Mouse (Mus musculus): ENCODE data around the gene Rdh8. TPM values are rescaled to one million over a fixed set of nuclear protein-coding genes. Genes with fewer than 3 reads are reported as not detected.

Rdh8 gene
- total RNA-seq (2014; rRNA removed; ENCODE audit: low replicate concordance) (not detected in 2 replicates), polyA plus RNA-seq (2015; fragmentation: Nextera tagmentation; extraction: Ambion mirVana) (not detected in 2 replicates)

GRCm38 (mm10) chr9:20818236-20818635 is at the start of gene Rdh8:
Gene Rdh8, plus strand, starts transcription at chr9:20818503.
- H3K36me3 ChIP-seq (replicated peaks; ENCODE audit: control insufficient read depth, insufficient read depth, low read length) = no peaks in the 10 kb centered on the region
- no peak within 1 kb of the TSS for H3K4me3 ChIP-seq (ENCODE audit: low read depth, low read length)
- no peaks in the 10 kb centered on the region for H3K9me3 ChIP-seq (replicated peaks; ENCODE audit: control insufficient read depth, low read length)
- no peak for ATAC-seq (ENCODE audit: insufficient read depth, low read depth)
- TF ChIP-seq EP300 (IDR thresholded peaks at IDR 0.05; ENCODE audit: low read depth) (no peak), CTCF (IDR thresholded peaks at IDR 0.05; ENCODE audit: low read depth) (no peak)
- WGBS = 75% methylated on average over 6 of the region's 6 CpGs
- H3K4me2 ChIP-seq (ENCODE audit: low read depth, low read length) = no peak within 1 kb of the TSS
- H3K27me3 ChIP-seq (ENCODE audit: control insufficient read depth, insufficient read depth, low read length) = peaks cover 7% of the 10 kb centered on the region; the same call in 1 of the 2 replicates
- H3K27ac ChIP-seq (ENCODE audit: low read depth) = no peak within 1 kb of the TSS
- DNase-seq (ENCODE audit: low spot score) = no peak
- H3K9ac ChIP-seq (replicated peaks; ENCODE audit: low read depth, low read length) = no peak within 1 kb of the TSS
- no peaks in the 10 kb centered on the region for H3K4me1 ChIP-seq (ENCODE audit: control insufficient read depth, insufficient read depth)

GRCm38 (mm10) chr9:20781286-20781685 is 37.0 kb upstream of the Rdh8 start:
- no peaks in the 10 kb centered on the region for H3K4me1 ChIP-seq (ENCODE audit: control insufficient read depth, insufficient read depth)
- H3K9me3 ChIP-seq (replicated peaks; ENCODE audit: control insufficient read depth, low read length) = no peaks in the 10 kb centered on the region
- TF ChIP-seq EP300 (IDR thresholded peaks at IDR 0.05; ENCODE audit: low read depth) (no peak), CTCF (IDR thresholded peaks at IDR 0.05; ENCODE audit: low read depth) (no peak)
- H3K27me3 ChIP-seq (ENCODE audit: control insufficient read depth, insufficient read depth, low read length) = no peaks in the 10 kb centered on the region
- H3K27ac ChIP-seq (ENCODE audit: low read depth) = no peak overlapping the region
- H3K4me3 ChIP-seq (ENCODE audit: low read depth, low read length) = no peak overlapping the region
- 69% methylated on average over 3 of the region's 3 CpGs for WGBS
- H3K9ac ChIP-seq (replicated peaks; ENCODE audit: low read depth, low read length) = no peak overlapping the region
- ATAC-seq (ENCODE audit: insufficient read depth, low read depth) (no peak), DNase-seq (ENCODE audit: low spot score) (no peak)
- no peak overlapping the region for H3K4me2 ChIP-seq (ENCODE audit: low read depth, low read length)
- no peaks in the 10 kb centered on the region for H3K36me3 ChIP-seq (replicated peaks; ENCODE audit: control insufficient read depth, insufficient read depth, low read length)

DNA sequence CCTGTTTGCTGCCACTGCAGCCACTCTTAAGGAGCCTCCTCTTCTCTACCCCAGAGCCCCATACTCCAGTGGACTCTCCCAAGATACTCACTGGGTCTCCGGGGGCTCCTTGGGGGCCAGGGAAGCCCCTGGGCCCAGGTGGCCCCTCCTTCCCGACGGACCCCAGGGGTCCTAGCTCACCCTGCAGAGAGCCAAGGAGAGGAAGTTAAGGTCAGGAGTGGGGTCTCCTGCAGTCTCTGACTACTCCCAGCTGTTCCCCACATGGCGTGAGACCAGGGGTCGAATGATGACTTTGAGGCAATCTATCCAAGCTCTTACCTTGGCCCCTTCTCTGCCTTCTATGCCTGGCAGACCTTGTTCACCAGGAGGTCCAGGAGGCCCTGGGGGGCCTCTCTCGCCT is 33.2 kb upstream of the Rdh8 start:
- Histone ChIP-seq H3K27ac (ENCODE audit: low read depth) (no peak overlapping the region), H3K27me3 (ENCODE audit: control insufficient read depth, insufficient read depth, low read length) (no peaks in the 10 kb centered on the region), H3K36me3 (replicated peaks; ENCODE audit: control insufficient read depth, insufficient read depth, low read length) (no peaks in the 10 kb centered on the region), H3K4me2 (ENCODE audit: low read depth, low read length) (no peak overlapping the region), H3K4me1 (ENCODE audit: control insufficient read depth, insufficient read depth) (no peaks in the 10 kb centered on the region), H3K9me3 (replicated peaks; ENCODE audit: control insufficient read depth, low read length) (no peaks in the 10 kb centered on the region), H3K9ac (replicated peaks; ENCODE audit: low read depth, low read length) (no peak overlapping the region), H3K4me3 (ENCODE audit: low read depth, low read length) (no peak overlapping the region)
- ATAC-seq (ENCODE audit: insufficient read depth, low read depth) = no peak
- WGBS = 51% methylated on average over 6 of the region's 6 CpGs
- no peak for TF ChIP-seq EP300 (IDR thresholded peaks at IDR 0.05; ENCODE audit: low read depth)
- TF ChIP-seq CTCF (IDR thresholded peaks at IDR 0.05; ENCODE audit: low read depth) = no peak
- no peak for DNase-seq (ENCODE audit: low spot score)

GRCm38 (mm10) chr9:20787992-20788391 is 30.3 kb upstream of the Rdh8 start:
- no peak overlapping the region for H3K9ac ChIP-seq (replicated peaks; ENCODE audit: low read depth, low read length)
- DNase-seq (ENCODE audit: low spot score) = no peak
- no peak for ATAC-seq (ENCODE audit: insufficient read depth, low read depth)
- no peak overlapping the region for H3K4me2 ChIP-seq (ENCODE audit: low read depth, low read length)
- H3K9me3 ChIP-seq (replicated peaks; ENCODE audit: control insufficient read depth, low read length) = no peaks in the 10 kb centered on the region
- H3K4me3 ChIP-seq (ENCODE audit: low read depth, low read length) = no peak overlapping the region
- TF ChIP-seq CTCF (IDR thresholded peaks at IDR 0.05; ENCODE audit: low read depth) = no peak
- TF ChIP-seq EP300 (IDR thresholded peaks at IDR 0.05; ENCODE audit: low read depth) = no peak
- H3K36me3 ChIP-seq (replicated peaks; ENCODE audit: control insufficient read depth, insufficient read depth, low read length) = no peaks in the 10 kb centered on the region
- no peak overlapping the region for H3K27ac ChIP-seq (ENCODE audit: low read depth)
- H3K4me1 ChIP-seq (ENCODE audit: control insufficient read depth, insufficient read depth) = no peaks in the 10 kb centered on the region
- no peaks in the 10 kb centered on the region for H3K27me3 ChIP-seq (ENCODE audit: control insufficient read depth, insufficient read depth, low read length)
- WGBS = 68% methylated on average over 8 of the region's 8 CpGs

DNA sequence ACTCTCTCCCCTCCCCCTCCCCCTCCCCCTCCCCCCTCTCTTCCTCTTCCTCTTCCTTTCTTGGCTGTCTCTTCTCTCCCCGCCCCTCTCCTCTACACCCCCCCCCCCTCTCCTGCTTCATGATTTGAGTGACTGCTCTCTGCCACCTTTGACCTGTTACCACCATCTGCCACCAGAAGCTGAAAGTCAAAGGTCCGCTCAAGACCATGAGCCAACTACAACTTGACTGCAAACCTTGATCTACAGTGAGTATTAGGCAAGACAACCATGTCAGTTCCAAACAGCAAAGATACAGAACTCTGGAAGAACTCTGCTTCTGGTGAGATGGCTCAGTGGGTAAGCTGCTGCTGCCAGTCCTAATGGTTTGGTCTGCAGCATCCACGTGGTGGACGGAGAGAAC is 28.7 kb upstream of the Rdh8 start:
- ATAC-seq (ENCODE audit: insufficient read depth, low read depth) = no peak
- no peak overlapping the region for H3K9ac ChIP-seq (replicated peaks; ENCODE audit: low read depth, low read length)
- TF ChIP-seq CTCF (IDR thresholded peaks at IDR 0.05; ENCODE audit: low read depth) (no peak), EP300 (IDR thresholded peaks at IDR 0.05; ENCODE audit: low read depth) (no peak)
- no peaks in the 10 kb centered on the region for H3K27me3 ChIP-seq (ENCODE audit: control insufficient read depth, insufficient read depth, low read length)
- no peak overlapping the region for H3K4me3 ChIP-seq (ENCODE audit: low read depth, low read length)
- H3K36me3 ChIP-seq (replicated peaks; ENCODE audit: control insufficient read depth, insufficient read depth, low read length) = no peaks in the 10 kb centered on the region
- H3K4me2 ChIP-seq (ENCODE audit: low read depth, low read length) = no peak overlapping the region
- no peaks in the 10 kb centered on the region for H3K9me3 ChIP-seq (replicated peaks; ENCODE audit: control insufficient read depth, low read length)
- 73% methylated on average over 3 of the region's 4 CpGs for WGBS
- DNase-seq (ENCODE audit: low spot score) = no peak
- no peaks in the 10 kb centered on the region for H3K4me1 ChIP-seq (ENCODE audit: control insufficient read depth, insufficient read depth)
- H3K27ac ChIP-seq (ENCODE audit: low read depth) = no peak overlapping the region

- Histone ChIP-seq H3K27me3 (ENCODE audit: control insufficient read depth, insufficient read depth, low read length) (no peaks in the 10 kb centered on the region), H3K4me3 (ENCODE audit: low read depth, low read length) (no peak overlapping the region), H3K9ac (replicated peaks; ENCODE audit: low read depth, low read length) (no peak overlapping the region), H3K27ac (ENCODE audit: low read depth) (no peak overlapping the region), H3K9me3 (replicated peaks; ENCODE audit: control insufficient read depth, low read length) (no peaks in the 10 kb centered on the region), H3K4me2 (ENCODE audit: low read depth, low read length) (no peak overlapping the region), H3K4me1 (ENCODE audit: control insufficient read depth, insufficient read depth) (no peaks in the 10 kb centered on the region), H3K36me3 (replicated peaks; ENCODE audit: control insufficient read depth, insufficient read depth, low read length) (no peaks in the 10 kb centered on the region)
- WGBS = 62% methylated on average over 3 of the region's 3 CpGs
- TF ChIP-seq EP300 (IDR thresholded peaks at IDR 0.05; ENCODE audit: low read depth) = no peak
- no peak for TF ChIP-seq CTCF (IDR thresholded peaks at IDR 0.05; ENCODE audit: low read depth)
- ATAC-seq (ENCODE audit: insufficient read depth, low read depth) = no peak
- no peak for DNase-seq (ENCODE audit: low spot score)
Observed at GRCm38 (mm10) chr9:20790345-20790744, 28.0 kb upstream of the Rdh8 start.

All from heart, postnatal 0 days (tissue).